Mouse (Mus musculus): ENCODE results near the gene Nfatc2ip. TPM values are rescaled to one million over a fixed set of nuclear protein-coding genes. Genes with fewer than 3 reads are reported as not detected.
A peak's percentile ranks its signal among the peaks of the same experiment; 100 is the strongest.

Nfatc2ip gene
- polyA plus RNA-seq, 1 experiment from 2014 or later: 1.9 TPM

- H3K27me3 ChIP-seq (ENCODE audit: insufficient read depth, low read length): no peaks in the 10 kb centered on the region
- H3K4me1 ChIP-seq (ENCODE audit: insufficient read depth, low read length): no peaks in the 10 kb centered on the region
- no peak overlapping the region for H3K4me2 ChIP-seq (replicated peaks; ENCODE audit: low read depth, low read length)
- H3K4me3 ChIP-seq (ENCODE audit: low read length): no peak overlapping the region
- no peak overlapping the region for H3K9ac ChIP-seq (replicated peaks; ENCODE audit: low read length)
- no peaks in the 10 kb centered on the region for H3K36me3 ChIP-seq (ENCODE audit: insufficient read depth, low read length)
- ATAC-seq (ENCODE audit: low FRiP score, low TSS enrichment): no peak
- 58% methylated on average over 10 of the region's 10 CpGs for WGBS
- H3K9me3 ChIP-seq (ENCODE audit: low read length): no peaks in the 10 kb centered on the region
- H3K27ac ChIP-seq (ENCODE audit: low read length): no peak overlapping the region
Measured at GRCm38 (mm10) chr7:126351419-126351951, 45.1 kb downstream of the Nfatc2ip start.

GRCm38 (mm10) chr7:126350748-126351418, 45.7 kb downstream of the Nfatc2ip start:
- Histone ChIP-seq H3K27ac (ENCODE audit: low read length) (no peak overlapping the region), H3K4me2 (replicated peaks; ENCODE audit: low read depth, low read length) (no peak overlapping the region; the same call in 1 of the 2 replicates), H3K9ac (replicated peaks; ENCODE audit: low read length) (no peak overlapping the region), H3K4me3 (ENCODE audit: low read length) (0 out of 2 replicates have a peak overlapping the region, but pooled peaks have one; percentile 3), H3K27me3 (ENCODE audit: insufficient read depth, low read length) (no peaks in the 10 kb centered on the region), H3K4me1 (ENCODE audit: insufficient read depth, low read length) (no peaks in the 10 kb centered on the region), H3K9me3 (ENCODE audit: low read length) (no peaks in the 10 kb centered on the region), H3K36me3 (ENCODE audit: insufficient read depth, low read length) (no peaks in the 10 kb centered on the region)
- no peak for ATAC-seq (ENCODE audit: low FRiP score, low TSS enrichment)
- 70% methylated on average over 20 of the region's 20 CpGs for WGBS

GRCm38 (mm10) chr7:126348293-126348692, 48.2 kb downstream of the Nfatc2ip start:
- H3K9me3 ChIP-seq (ENCODE audit: low read length): no peaks in the 10 kb centered on the region
- no peak overlapping the region for H3K27ac ChIP-seq (ENCODE audit: low read length)
- no peak for ATAC-seq (ENCODE audit: low FRiP score, low TSS enrichment)
- H3K9ac ChIP-seq (replicated peaks; ENCODE audit: low read length): no peak overlapping the region
- WGBS: 62% methylated on average over 8 of the region's 8 CpGs
- no peaks in the 10 kb centered on the region for H3K27me3 ChIP-seq (ENCODE audit: insufficient read depth, low read length)
- H3K4me2 ChIP-seq (replicated peaks; ENCODE audit: low read depth, low read length): no peak overlapping the region
- no peaks in the 10 kb centered on the region for H3K4me1 ChIP-seq (ENCODE audit: insufficient read depth, low read length)
- H3K36me3 ChIP-seq (ENCODE audit: insufficient read depth, low read length): no peaks in the 10 kb centered on the region
- no peak overlapping the region for H3K4me3 ChIP-seq (ENCODE audit: low read length)

- no peaks in the 10 kb centered on the region for H3K4me1 ChIP-seq (ENCODE audit: insufficient read depth, low read length)
- no peaks in the 10 kb centered on the region for H3K9me3 ChIP-seq (ENCODE audit: low read length)
- H3K4me3 ChIP-seq (ENCODE audit: low read length): no peak overlapping the region
- no peak overlapping the region for H3K4me2 ChIP-seq (replicated peaks; ENCODE audit: low read depth, low read length)
- WGBS: 52% methylated on average over 1 of the region's 1 CpGs
- H3K27me3 ChIP-seq (ENCODE audit: insufficient read depth, low read length): no peaks in the 10 kb centered on the region
- no peaks in the 10 kb centered on the region for H3K36me3 ChIP-seq (ENCODE audit: insufficient read depth, low read length)
- H3K27ac ChIP-seq (ENCODE audit: low read length): no peak overlapping the region
- no peak for ATAC-seq (ENCODE audit: low FRiP score, low TSS enrichment)
- no peak overlapping the region for H3K9ac ChIP-seq (replicated peaks; ENCODE audit: low read length)
Measured at GRCm38 (mm10) chr7:126347098-126347497, 49.4 kb downstream of the Nfatc2ip start.

- Histone ChIP-seq H3K9ac (replicated peaks; ENCODE audit: low read length) (no peak overlapping the region), H3K36me3 (ENCODE audit: insufficient read depth, low read length) (no peaks in the 10 kb centered on the region), H3K4me2 (replicated peaks; ENCODE audit: low read depth, low read length) (no peak overlapping the region), H3K4me3 (ENCODE audit: low read length) (no peak overlapping the region), H3K4me1 (ENCODE audit: insufficient read depth, low read length) (no peaks in the 10 kb centered on the region), H3K27me3 (ENCODE audit: insufficient read depth, low read length) (no peaks in the 10 kb centered on the region), H3K9me3 (ENCODE audit: low read length) (no peaks in the 10 kb centered on the region), H3K27ac (ENCODE audit: low read length) (no peak overlapping the region)
- no peak for ATAC-seq (ENCODE audit: low FRiP score, low TSS enrichment)
- WGBS: 53% methylated on average over 3 of the region's 3 CpGs
Measured at GRCm38 (mm10) chr7:126345969-126346368, 50.6 kb downstream of the Nfatc2ip start.

GRCm38 (mm10) chr7:126345557-126345956, 51.0 kb downstream of the Nfatc2ip start:
- H3K36me3 ChIP-seq (ENCODE audit: insufficient read depth, low read length): no peaks in the 10 kb centered on the region
- H3K9ac ChIP-seq (replicated peaks; ENCODE audit: low read length): no peak overlapping the region
- no peaks in the 10 kb centered on the region for H3K4me1 ChIP-seq (ENCODE audit: insufficient read depth, low read length)
- no peaks in the 10 kb centered on the region for H3K9me3 ChIP-seq (ENCODE audit: low read length)
- no peak overlapping the region for H3K4me3 ChIP-seq (ENCODE audit: low read length)
- ATAC-seq (ENCODE audit: low FRiP score, low TSS enrichment): no peak
- H3K27me3 ChIP-seq (ENCODE audit: insufficient read depth, low read length): no peaks in the 10 kb centered on the region
- 70% methylated on average over 3 of the region's 3 CpGs for WGBS
- no peak overlapping the region for H3K27ac ChIP-seq (ENCODE audit: low read length)
- H3K4me2 ChIP-seq (replicated peaks; ENCODE audit: low read depth, low read length): no peak overlapping the region

- ATAC-seq (ENCODE audit: low FRiP score, low TSS enrichment): no peak
- Histone ChIP-seq H3K36me3 (ENCODE audit: insufficient read depth, low read length) (no peaks in the 10 kb centered on the region), H3K9ac (replicated peaks; ENCODE audit: low read length) (no peak overlapping the region), H3K27me3 (ENCODE audit: insufficient read depth, low read length) (no peaks in the 10 kb centered on the region), H3K4me3 (ENCODE audit: low read length) (no peak overlapping the region), H3K9me3 (ENCODE audit: low read length) (no peaks in the 10 kb centered on the region), H3K4me2 (replicated peaks; ENCODE audit: low read depth, low read length) (no peak overlapping the region), H3K4me1 (ENCODE audit: insufficient read depth, low read length) (no peaks in the 10 kb centered on the region), H3K27ac (ENCODE audit: low read length) (peak overlapping the region; percentile 38; the same call in 1 of the 2 replicates)
- 43% methylated on average over 6 of the region's 6 CpGs for WGBS
Measured at GRCm38 (mm10) chr7:126340896-126341295, 55.6 kb downstream of the Nfatc2ip start.

GRCm38 (mm10) chr7:126340206-126340618, 56.3 kb downstream of the Nfatc2ip start:
- peak; percentile 76 for ATAC-seq (ENCODE audit: low FRiP score, low TSS enrichment)

GRCm38 (mm10) chr7:126339521-126339971, 57.0 kb downstream of the Nfatc2ip start:
- no peak overlapping the region for H3K27ac ChIP-seq (ENCODE audit: low read length)
- no peaks in the 10 kb centered on the region for H3K36me3 ChIP-seq (ENCODE audit: insufficient read depth, low read length)
- H3K4me2 ChIP-seq (replicated peaks; ENCODE audit: low read depth, low read length): no peak overlapping the region
- no peaks in the 10 kb centered on the region for H3K27me3 ChIP-seq (ENCODE audit: insufficient read depth, low read length)
- no peak for ATAC-seq (ENCODE audit: low FRiP score, low TSS enrichment)
- no peak overlapping the region for H3K9ac ChIP-seq (replicated peaks; ENCODE audit: low read length)
- H3K9me3 ChIP-seq (ENCODE audit: low read length): no peaks in the 10 kb centered on the region
- no peaks in the 10 kb centered on the region for H3K4me1 ChIP-seq (ENCODE audit: insufficient read depth, low read length)
- no peak overlapping the region for H3K4me3 ChIP-seq (ENCODE audit: low read length)
- 66% methylated on average over 8 of the region's 8 CpGs for WGBS

More at GRCm38 (mm10) chr7:126340206-126340618, 56.3 kb downstream of the Nfatc2ip start:
- Histone ChIP-seq H3K27me3 (ENCODE audit: insufficient read depth, low read length) (no peaks in the 10 kb centered on the region), H3K9ac (replicated peaks; ENCODE audit: low read length) (0 out of 2 replicates have a peak overlapping the region, but pooled peaks have one; percentile 1), H3K27ac (ENCODE audit: low read length) (no peak overlapping the region), H3K9me3 (ENCODE audit: low read length) (no peaks in the 10 kb centered on the region), H3K4me3 (ENCODE audit: low read length) (no peak overlapping the region), H3K4me1 (ENCODE audit: insufficient read depth, low read length) (no peaks in the 10 kb centered on the region), H3K4me2 (replicated peaks; ENCODE audit: low read depth, low read length) (no peak overlapping the region), H3K36me3 (ENCODE audit: insufficient read depth, low read length) (no peaks in the 10 kb centered on the region)
- WGBS: 51% methylated on average over 6 of the region's 6 CpGs

GRCm38 (mm10) chr7:126338906-126339305, 57.6 kb downstream of the Nfatc2ip start:
- Histone ChIP-seq H3K36me3 (ENCODE audit: insufficient read depth, low read length) (no peaks in the 10 kb centered on the region), H3K9me3 (ENCODE audit: low read length) (no peaks in the 10 kb centered on the region), H3K9ac (replicated peaks; ENCODE audit: low read length) (no peak overlapping the region), H3K27me3 (ENCODE audit: insufficient read depth, low read length) (no peaks in the 10 kb centered on the region), H3K4me3 (ENCODE audit: low read length) (no peak overlapping the region), H3K4me2 (replicated peaks; ENCODE audit: low read depth, low read length) (no peak overlapping the region), H3K27ac (ENCODE audit: low read length) (no peak overlapping the region), H3K4me1 (ENCODE audit: insufficient read depth, low read length) (no peaks in the 10 kb centered on the region)
- WGBS: 82% methylated on average over 8 of the region's 8 CpGs
- ATAC-seq (ENCODE audit: low FRiP score, low TSS enrichment): no peak
